Mouse (Mus musculus): Measurements from ENCODE around the gene Lrba.

The Lrba gene

GRCm38 (mm10) chr3:86558976-86559375, 334.5 kb downstream of the Lrba start:
- DNase-seq (ENCODE audit: low spot score in 2 of 2): no peak

- no peak for DNase-seq (ENCODE audit: low spot score in 2 of 2)
These were observed 335.2 kb downstream of the Lrba start for GRCm38 (mm10) chr3:86559635-86560034.

GRCm38 (mm10) chr3:86560281-86561022, 336.0 kb downstream of the Lrba start:
- DNase-seq (ENCODE audit: low spot score in 2 of 2): no peak

DNA sequence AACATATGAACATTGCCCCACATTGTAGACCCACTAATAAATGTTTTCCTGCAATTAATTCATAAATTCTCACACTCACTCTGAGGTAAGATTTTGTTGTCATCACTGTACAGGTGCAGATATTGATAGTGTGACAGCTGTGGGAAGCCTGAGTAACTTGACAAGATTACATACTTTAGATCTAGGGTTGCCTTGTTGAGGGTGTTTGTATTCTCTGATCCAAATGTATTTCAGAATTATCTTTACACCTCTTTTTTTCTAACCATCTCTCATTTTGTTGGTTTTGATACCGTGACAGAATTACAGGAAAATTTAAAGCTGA, 336.5 kb downstream of the Lrba start:
- DNase-seq (ENCODE audit: low spot score in 2 of 2): no peak

DNA sequence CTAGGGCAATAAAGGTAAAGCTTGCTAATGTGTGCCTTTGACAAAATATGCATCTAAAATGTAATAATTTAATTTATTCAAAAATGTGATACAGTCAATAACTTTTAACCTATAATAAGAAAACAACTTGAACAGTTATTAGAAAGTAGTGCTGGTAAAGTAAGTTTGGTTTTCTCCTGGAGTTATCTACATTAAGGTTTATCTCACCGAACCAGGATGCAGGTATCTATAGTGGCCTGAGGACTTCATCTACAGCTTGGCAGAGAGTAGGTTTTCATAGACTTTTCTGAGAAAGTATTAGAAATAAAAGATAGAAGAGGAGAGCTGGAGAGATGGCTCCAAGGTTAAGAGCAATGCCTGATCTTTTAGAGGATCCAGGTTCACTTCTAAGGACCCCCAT, 336.9 kb downstream of the Lrba start:
- DNase-seq (ENCODE audit: low spot score in 2 of 2): no peak

DNA sequence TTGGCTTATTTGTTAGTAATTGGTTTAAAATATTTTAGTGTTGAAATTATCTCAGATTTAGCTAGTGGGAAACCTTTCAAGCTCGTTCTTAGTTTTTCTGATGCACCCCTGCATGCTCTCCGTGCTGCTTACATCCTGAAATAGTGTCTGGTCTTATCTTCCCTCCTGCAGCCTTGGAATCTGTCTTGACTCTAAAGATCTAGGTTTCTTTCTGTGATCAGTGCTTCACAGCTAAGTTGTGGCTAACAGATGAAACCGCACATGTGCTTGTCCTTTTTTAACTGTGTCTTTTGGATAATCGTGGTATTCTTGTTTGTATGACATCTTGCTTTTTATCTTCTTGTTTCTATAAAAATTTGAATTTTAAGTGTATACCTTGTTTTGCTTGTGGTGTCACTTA, 342.8 kb downstream of the Lrba start:
- DNase-seq (ENCODE audit: low spot score in 2 of 2): no peak

- DNase-seq (ENCODE audit: low spot score in 2 of 2): no peak
These were observed 347.0 kb downstream of the Lrba start for GRCm38 (mm10) chr3:86571518-86571917.

- DNase-seq (ENCODE audit: low spot score in 2 of 2): no peak
These were observed 348.2 kb downstream of the Lrba start for GRCm38 (mm10) chr3:86572519-86573244.

- DNase-seq (ENCODE audit: low spot score in 2 of 2): no peak
These were observed 350.8 kb downstream of the Lrba start for GRCm38 (mm10) chr3:86575312-86575711.

GRCm38 (mm10) chr3:86602284-86602683, 377.8 kb downstream of the Lrba start:
- no peak for DNase-seq (ENCODE audit: low spot score in 2 of 2)

DNA sequence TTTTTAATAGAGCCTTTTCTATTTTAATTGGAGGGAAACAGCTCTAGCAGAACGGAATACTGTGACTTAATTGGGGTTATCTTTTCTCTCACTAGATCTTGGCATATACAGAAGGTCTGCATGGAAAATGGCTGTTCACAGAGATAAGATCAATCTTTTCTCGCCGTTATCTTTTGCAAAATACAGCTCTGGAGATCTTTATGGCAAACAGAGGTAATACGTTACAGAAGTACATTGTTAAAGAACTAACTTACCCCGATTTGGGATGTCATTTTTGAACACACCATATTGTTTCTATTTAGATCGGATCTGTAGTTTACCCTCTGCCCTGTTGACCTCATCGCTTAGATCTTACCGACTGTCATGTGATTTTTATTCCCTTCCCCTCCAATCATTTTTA, 381.3 kb downstream of the Lrba start:
- DNase-seq (ENCODE audit: low spot score in 2 of 2): no peak

DNA sequence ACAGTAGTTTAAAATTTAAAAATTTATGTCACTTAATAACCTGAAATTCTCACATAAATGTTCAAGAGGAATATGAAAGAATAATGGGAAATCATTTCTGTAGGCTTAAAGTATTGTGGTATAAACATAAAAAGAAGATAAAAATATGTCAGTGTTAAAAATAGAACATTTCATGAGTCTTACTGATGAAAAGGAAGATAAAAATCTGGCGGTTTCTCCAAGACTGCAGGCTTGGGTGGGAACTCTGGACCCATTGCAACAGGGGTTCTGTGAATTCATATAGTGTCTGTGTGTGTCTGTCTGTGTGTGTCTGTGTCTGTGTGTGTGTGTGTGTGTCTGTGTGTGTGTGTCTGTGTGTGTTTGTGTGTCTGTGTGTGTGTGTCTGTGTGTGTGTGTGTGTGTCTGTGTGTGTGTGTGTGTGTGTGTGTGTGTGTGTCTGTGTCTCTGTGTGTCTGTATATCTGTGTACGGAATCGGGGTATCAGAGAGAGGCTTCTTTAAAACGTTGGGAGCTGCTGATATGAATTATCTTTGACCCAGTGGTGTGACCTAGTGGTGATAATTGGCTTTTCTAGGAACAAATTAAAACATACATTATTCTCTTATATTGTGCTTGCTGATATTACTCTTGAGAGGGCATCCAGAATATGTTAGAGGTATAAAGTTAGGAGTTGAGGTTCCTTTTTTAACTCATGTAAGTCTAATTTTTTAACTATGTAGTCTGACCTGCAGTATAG, 402.7 kb downstream of the Lrba start:
- no peak for DNase-seq (ENCODE audit: low spot score in 2 of 2)

DNA sequence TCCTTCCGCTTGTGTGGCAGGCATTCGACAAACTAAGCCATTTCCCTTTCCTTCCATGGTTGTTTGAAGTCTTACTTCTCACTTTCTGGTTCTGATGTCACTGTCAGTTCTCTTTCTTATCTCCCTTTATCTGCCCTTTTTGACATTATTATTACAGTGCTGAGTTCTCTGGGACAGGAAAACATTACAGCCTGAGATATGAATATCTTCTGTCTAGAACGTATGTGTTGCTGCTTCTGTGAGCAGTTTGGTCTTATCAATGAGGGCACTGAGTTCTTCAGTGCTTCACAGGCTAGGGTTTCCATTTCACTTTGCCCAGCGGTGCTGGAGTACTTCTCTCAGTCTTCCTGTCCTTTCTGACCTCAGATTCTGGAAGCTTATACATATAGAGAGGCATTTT, 404.9 kb downstream of the Lrba start:
- no peak for DNase-seq (ENCODE audit: low spot score in 2 of 2)

DNA sequence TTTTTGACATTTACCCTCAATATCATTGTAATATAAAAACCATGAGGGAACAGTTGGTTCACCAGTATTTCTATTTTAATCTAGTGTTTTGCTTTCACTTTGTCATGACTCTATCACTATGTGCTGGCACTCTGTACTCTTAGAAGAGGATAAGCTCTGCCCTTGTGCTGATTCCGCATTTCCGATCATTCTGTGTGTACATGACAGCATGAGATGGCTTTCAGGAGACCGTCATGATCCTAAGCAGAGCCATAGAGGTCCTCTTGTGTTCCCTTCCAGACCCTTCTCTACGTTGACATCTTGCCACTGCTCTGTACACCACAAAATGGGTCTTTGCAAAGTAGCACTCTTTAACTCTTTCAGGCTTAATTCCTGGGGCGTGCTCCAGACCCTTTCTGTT, 411.0 kb downstream of the Lrba start:
- no peak for DNase-seq (ENCODE audit: low spot score in 2 of 2)

DNA sequence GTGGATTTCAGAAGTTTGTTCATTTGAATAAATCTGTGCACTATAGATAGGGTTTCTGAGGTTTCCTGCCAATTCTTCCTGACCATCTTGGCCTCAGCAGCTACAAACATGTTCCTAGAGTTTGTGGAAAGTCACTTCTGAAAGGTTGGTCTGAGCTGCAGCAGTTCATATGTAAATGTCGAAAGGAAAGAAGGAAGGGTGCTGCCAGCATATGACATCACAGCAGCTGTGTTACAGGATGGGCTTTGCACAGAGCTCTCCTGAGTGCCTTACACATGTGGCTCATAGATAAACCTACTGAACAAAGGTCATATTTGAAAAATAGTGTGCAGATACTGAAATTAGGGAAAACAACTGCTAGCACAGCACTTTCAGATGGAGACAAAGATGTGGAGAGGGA, 411.5 kb downstream of the Lrba start:
- DNase-seq (ENCODE audit: low spot score in 2 of 2): no peak

DNA sequence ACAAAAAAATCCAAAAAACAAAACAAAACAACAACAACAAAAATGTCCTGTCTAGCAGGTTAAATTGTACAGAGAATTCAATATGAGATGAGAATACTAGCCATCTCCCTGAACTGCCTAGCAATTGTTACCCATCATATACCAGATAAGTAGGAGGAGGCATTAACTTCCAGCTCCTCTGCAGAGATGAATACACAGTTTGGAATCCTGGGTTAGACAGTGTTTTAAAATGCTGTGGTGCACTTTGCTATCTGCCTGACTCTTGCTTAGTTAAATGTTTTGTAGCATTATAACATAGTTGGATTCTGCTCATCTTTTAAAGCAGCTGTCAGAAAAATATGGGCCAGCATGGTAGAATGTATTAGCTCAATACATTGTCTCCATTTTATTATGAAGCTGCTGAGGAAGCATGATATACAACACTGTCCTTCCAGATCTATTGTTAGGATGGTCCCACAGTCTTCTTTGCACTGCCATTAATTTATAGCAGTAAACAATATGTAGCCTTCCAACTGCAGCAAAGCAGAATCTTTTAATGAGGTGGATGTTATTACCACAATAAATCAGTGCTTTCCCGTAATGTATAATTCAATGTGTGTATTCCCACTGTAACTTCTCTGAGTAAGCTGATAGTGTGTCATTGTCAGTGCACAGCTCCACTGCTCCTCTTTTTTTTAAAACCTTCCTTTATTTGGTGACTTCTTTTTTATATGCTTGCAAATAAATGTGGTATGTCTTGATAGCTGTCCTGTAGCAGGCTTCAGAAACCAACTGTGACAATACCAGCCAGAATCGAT, 414.3 kb downstream of the Lrba start:
- no peak for DNase-seq (ENCODE audit: low spot score in 2 of 2)

- no peak for DNase-seq (ENCODE audit: low spot score in 2 of 2)
These were observed 416.9 kb downstream of the Lrba start for GRCm38 (mm10) chr3:86641393-86641792.

- DNase-seq (ENCODE audit: low spot score in 2 of 2): no peak
These were observed 417.3 kb downstream of the Lrba start for GRCm38 (mm10) chr3:86641796-86642195.

DNA sequence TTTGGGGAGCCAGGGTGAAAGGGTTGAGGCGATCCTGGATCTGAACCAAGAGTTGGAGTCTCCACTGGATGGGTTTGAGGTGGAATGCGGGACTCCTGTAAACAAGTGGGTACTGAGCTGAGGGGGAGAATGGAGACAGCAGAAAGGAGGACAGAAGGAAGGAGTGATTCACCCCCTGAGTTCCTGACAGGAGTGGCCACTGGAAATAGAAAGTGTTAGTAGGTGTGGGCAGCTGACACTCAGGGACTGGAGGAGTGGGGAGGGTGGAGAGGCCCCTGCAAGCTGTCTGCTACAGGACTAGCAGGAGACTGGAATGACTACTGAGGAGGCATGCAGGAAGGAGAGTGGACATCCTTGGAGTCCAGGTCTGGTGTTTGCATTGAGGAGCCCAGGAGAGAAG, 422.3 kb downstream of the Lrba start:
- no peak for DNase-seq (ENCODE audit: low spot score in 2 of 2)

GRCm38 (mm10) chr3:86651006-86651405, 426.5 kb downstream of the Lrba start:
- DNase-seq (ENCODE audit: low spot score in 2 of 2): no peak

GRCm38 (mm10) chr3:86659326-86659725, 434.8 kb downstream of the Lrba start:
- no peak for DNase-seq (ENCODE audit: low spot score in 2 of 2)

DNA sequence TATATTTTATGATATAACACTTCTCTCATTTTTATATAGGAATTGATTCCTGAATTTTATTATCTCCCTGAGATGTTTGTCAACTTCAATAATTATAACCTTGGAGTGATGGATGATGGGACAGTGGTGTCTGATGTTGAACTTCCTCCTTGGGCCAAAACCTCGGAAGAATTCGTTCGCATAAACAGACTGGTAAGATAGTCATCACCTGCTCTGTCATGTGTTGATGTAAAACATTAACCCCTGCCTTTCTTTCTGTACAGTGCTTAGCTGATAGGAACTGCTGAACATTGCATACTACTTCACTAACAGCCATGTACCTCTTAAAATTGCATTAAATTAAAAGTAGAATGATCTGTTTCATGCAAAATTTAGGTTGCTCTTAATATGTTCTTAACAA, 439.9 kb downstream of the Lrba start:
- no peak for DNase-seq (ENCODE audit: low spot score in 2 of 2)

Measured in frontal cortex, postnatal 25 days (tissue).